Mouse (Mus musculus) kidney, adult 18-20 months (tissue): ENCODE measurements around the gene Col27a1.

Source experiments
- DNase-seq: peaks from one replicate; pipeline ENCODE4 v3.0.0; 2021

Col27a1 gene

GRCm38 (mm10) chr4:63266276-63266675, 52.5 kb downstream of the Col27a1 start:
- DNase-seq, result no peak

- no peak for DNase-seq
These were observed 53.3 kb downstream of the Col27a1 start for GRCm38 (mm10) chr4:63267121-63267520.

GRCm38 (mm10) chr4:63267586-63267985, 53.8 kb downstream of the Col27a1 start:
- no peak for DNase-seq

GRCm38 (mm10) chr4:63268777-63269176, 55.0 kb downstream of the Col27a1 start:
- DNase-seq, result no peak

- no peak for DNase-seq
These were observed 60.7 kb downstream of the Col27a1 start for GRCm38 (mm10) chr4:63274516-63274915.

GRCm38 (mm10) chr4:63275251-63275650, 61.4 kb downstream of the Col27a1 start:
- DNase-seq, result no peak

GRCm38 (mm10) chr4:63276571-63276970, 62.8 kb downstream of the Col27a1 start:
- no peak for DNase-seq

GRCm38 (mm10) chr4:63278821-63279220, 65.0 kb downstream of the Col27a1 start:
- no peak for DNase-seq

GRCm38 (mm10) chr4:63281694-63282093, 67.9 kb downstream of the Col27a1 start:
- no peak for DNase-seq

- no peak for DNase-seq
These were observed 69.5 kb downstream of the Col27a1 start for GRCm38 (mm10) chr4:63283319-63283718.

GRCm38 (mm10) chr4:63286034-63286433, 72.2 kb downstream of the Col27a1 start:
- DNase-seq, result no peak

- no peak for DNase-seq
These were observed 74.7 kb downstream of the Col27a1 start for GRCm38 (mm10) chr4:63288497-63288896.

- no peak for DNase-seq
These were observed 76.3 kb downstream of the Col27a1 start for GRCm38 (mm10) chr4:63290081-63290480.

- peak; percentile 53 for DNase-seq
These were observed 77.3 kb downstream of the Col27a1 start for GRCm38 (mm10) chr4:63291075-63291474.

- no peak for DNase-seq
These were observed 77.9 kb downstream of the Col27a1 start for GRCm38 (mm10) chr4:63291658-63292057.

- DNase-seq, result no peak
These were observed 81.8 kb downstream of the Col27a1 start for GRCm38 (mm10) chr4:63295641-63296040.

- no peak for DNase-seq
These were observed 82.5 kb downstream of the Col27a1 start for GRCm38 (mm10) chr4:63296263-63296662.

GRCm38 (mm10) chr4:63296876-63297275, 83.1 kb downstream of the Col27a1 start:
- DNase-seq, result no peak

- no peak for DNase-seq
These were observed 84.4 kb downstream of the Col27a1 start for GRCm38 (mm10) chr4:63298191-63298590.

- DNase-seq, result no peak
These were observed 88.8 kb downstream of the Col27a1 start for GRCm38 (mm10) chr4:63302641-63303040.

GRCm38 (mm10) chr4:63307175-63308062, 93.6 kb downstream of the Col27a1 start:
- DNase-seq, result peak; percentile 90

GRCm38 (mm10) chr4:63308316-63308715, 94.5 kb downstream of the Col27a1 start:
- DNase-seq, result no peak

GRCm38 (mm10) chr4:63310247-63310855, 96.5 kb downstream of the Col27a1 start:
- DNase-seq, result no peak

- no peak for DNase-seq
These were observed 97.6 kb downstream of the Col27a1 start for GRCm38 (mm10) chr4:63311426-63311825.
